Mouse (Mus musculus) bone marrow macrophage, adult 2 months (primary cell): ENCODE data around the gene Bicc1.

Experiments used
- CTCF ChIP-seq: IDR thresholded peaks from 2 replicates; pipeline ENCODE4 v1.5.1; 2012; ENCODE audit warnings: low read depth, mild to moderate bottlenecking, low read length, moderate library complexity
- POLR2A ChIP-seq: IDR thresholded peaks from 2 replicates; pipeline ENCODE4 v1.6.1; 2012; ENCODE audit warnings: mild to moderate bottlenecking, low read depth, low read length, borderline replicate concordance

GRCm38 (mm10) chr10:70966642-70967345 is 192.7 kb downstream of the Bicc1 start:
- TF ChIP-seq CTCF (no peak), POLR2A (no peak)
